Mouse (Mus musculus): ENCODE results near the gene Cyp3a41a. TPM values are rescaled to one million over a fixed set of nuclear protein-coding genes. Genes with fewer than 3 reads are reported as not detected.
"Not testable (repeated sequence)": the region's sequence is repeated elsewhere in the genome, so short reads cannot be mapped to it uniquely, and the experiment has no call there.

Gene Cyp3a41a
- polyA plus RNA-seq (2012; fragmentation: generic; extraction: Trizol): not detected
- long read RNA-seq, experiment 1: 0 reads
- long read RNA-seq, experiment 2, partial matches to known transcripts: 0 of 1 reads
- long read RNA-seq, experiment 2, other reads (novel, unspliced or antisense): 1 of 1 reads

DNA sequence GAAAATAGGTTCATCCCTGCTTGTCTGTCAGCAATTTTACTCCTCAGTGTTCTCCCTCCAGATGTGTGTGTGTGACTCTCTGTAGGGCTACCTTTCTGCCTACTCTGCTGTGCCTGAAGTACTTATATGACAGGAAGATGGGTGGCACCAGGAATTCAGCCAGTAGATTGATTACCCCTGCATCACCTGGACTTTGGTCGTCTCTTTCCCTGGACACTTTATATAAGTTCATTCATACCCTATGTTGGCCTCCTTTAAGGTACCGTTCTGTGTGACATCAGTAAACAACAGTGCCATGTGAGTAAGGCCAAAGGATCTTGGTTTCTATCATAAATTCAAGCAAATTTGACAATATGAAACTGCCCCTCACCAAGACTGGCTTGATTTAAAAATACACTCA is at the start of gene Cyp3a41a:
TSS of gene Cyp3a41a (minus strand) at position 101 of the 400 bp plus-strand sequence.
- H3K79me2 ChIP-seq (ENCODE audit: control insufficient read depth, insufficient read depth); H3K4me3 ChIP-seq (ENCODE audit: insufficient read depth, poor library complexity, severe bottlenecking); H3K36me3 ChIP-seq (ENCODE audit: control insufficient read depth, insufficient read depth); H3K27me3 ChIP-seq (ENCODE audit: control insufficient read depth, insufficient read depth, insufficient read length); H3ac ChIP-seq (ENCODE audit: control insufficient read depth, insufficient read length, low read depth); H3K79me3 ChIP-seq (ENCODE audit: low read depth): not testable (repeated sequence)

DNA sequence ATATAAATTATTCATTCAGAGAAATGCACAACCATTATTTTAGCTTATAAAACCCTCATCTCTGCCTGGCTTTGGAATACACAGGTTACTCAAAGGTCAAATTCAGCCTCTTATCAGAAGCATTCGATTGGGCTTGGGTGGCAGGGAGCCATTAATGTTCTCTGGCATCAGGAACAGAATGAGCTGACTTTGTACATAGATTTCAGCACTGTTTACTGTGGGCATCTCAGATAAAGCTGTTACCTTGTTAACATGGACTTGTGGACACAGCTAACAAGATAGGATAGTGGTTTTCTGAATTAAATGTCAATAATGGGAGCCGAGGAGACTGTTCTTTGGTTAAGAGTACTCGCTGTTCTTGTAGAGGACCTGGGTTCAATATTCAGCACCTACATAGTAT is 17.6 kb upstream of the Cyp3a41a start:
- not testable (repeated sequence) for H3K4me3 ChIP-seq (ENCODE audit: insufficient read depth, poor library complexity, severe bottlenecking); H3K36me3 ChIP-seq (ENCODE audit: control insufficient read depth, insufficient read depth); H3K79me3 ChIP-seq (ENCODE audit: low read depth); H3ac ChIP-seq (ENCODE audit: control insufficient read depth, insufficient read length, low read depth); H3K79me2 ChIP-seq (ENCODE audit: control insufficient read depth, insufficient read depth); H3K27me3 ChIP-seq (ENCODE audit: control insufficient read depth, insufficient read depth, insufficient read length)

DNA sequence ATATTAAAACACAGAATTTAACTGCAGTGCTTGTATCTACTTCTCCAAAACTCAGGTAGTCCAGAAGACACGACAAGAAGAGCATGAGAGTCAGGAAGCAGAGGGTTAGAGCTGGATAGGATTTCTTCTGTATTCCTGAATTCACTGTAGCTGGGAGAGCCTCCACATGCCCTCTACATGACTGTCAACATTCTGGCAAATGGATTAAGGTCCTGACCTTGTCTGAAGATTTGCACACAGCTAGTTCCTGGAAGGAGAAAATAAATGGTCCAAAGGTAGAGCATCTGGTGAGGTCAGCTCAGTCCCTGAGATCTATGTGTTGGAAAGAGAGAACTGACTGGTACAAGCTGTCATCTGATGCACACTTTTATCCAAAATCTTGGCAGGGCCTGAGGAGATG is 5.6 kb downstream of the Cyp3a41a start:
- not testable (repeated sequence) for H3K79me2 ChIP-seq (ENCODE audit: control insufficient read depth, insufficient read depth); H3K27me3 ChIP-seq (ENCODE audit: control insufficient read depth, insufficient read depth, insufficient read length); H3K4me3 ChIP-seq (ENCODE audit: insufficient read depth, poor library complexity, severe bottlenecking); H3ac ChIP-seq (ENCODE audit: control insufficient read depth, insufficient read length, low read depth); H3K79me3 ChIP-seq (ENCODE audit: low read depth); H3K36me3 ChIP-seq (ENCODE audit: control insufficient read depth, insufficient read depth)

DNA sequence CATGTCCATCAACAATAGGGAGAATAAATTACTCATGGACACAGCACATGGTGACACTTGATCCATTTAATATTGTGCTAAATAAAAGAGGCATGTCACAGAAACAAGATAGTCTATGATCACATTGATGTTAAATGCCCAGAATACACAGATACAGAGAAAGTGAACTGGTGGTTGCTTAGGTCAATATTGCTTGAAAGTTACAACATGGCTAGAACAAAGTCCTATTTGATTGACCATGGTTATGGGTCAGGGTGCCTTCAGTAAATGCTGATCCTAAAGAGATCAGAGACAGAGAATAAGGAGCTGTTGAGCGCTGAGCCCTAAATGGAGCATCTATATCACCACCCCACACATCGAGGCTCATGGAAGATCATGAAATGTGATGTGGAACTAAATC is 12.6 kb downstream of the Cyp3a41a start:
- not testable (repeated sequence) for H3K36me3 ChIP-seq (ENCODE audit: control insufficient read depth, insufficient read depth); H3K27me3 ChIP-seq (ENCODE audit: control insufficient read depth, insufficient read depth, insufficient read length); H3ac ChIP-seq (ENCODE audit: control insufficient read depth, insufficient read length, low read depth); H3K79me3 ChIP-seq (ENCODE audit: low read depth); H3K79me2 ChIP-seq (ENCODE audit: control insufficient read depth, insufficient read depth); H3K4me3 ChIP-seq (ENCODE audit: insufficient read depth, poor library complexity, severe bottlenecking)

DNA sequence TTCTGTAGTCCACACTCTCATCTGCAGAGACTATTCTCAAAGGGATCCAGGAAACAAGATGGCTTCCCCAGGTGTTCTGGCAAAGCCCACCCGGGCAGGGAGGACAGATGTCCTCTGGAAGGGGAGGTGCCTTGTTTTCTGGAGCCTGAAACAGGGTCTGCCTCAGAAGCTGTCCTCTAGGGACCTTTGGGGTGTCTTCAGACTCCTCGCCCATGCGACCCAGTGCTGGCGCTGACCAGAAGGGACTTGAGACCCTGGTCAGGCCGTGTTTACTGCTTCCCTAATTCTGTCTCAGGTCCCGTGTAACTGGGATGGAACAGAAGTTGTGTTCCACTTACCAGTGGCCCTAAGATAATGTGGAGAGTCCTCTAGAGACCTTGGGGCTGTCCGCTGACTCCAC is 57.9 kb downstream of the Cyp3a41a start:
- Histone ChIP-seq H3K36me3 (ENCODE audit: control insufficient read depth, insufficient read depth) (no peaks in the 10 kb centered on the region), H3K79me3 (ENCODE audit: low read depth) (no peaks in the 10 kb centered on the region), H3K79me2 (ENCODE audit: control insufficient read depth, insufficient read depth) (no peaks in the 10 kb centered on the region), H3ac (ENCODE audit: control insufficient read depth, insufficient read length, low read depth) (no peak overlapping the region), H3K27me3 (ENCODE audit: control insufficient read depth, insufficient read depth, insufficient read length) (no peaks in the 10 kb centered on the region), H3K4me3 (ENCODE audit: insufficient read depth, poor library complexity, severe bottlenecking) (no peak overlapping the region)
- TF ChIP-seq MYOD1 (IDR thresholded peaks at IDR 0.05; ENCODE audit: control insufficient read depth, insufficient read length, low read depth) (no peak), MAX (IDR thresholded peaks at IDR 0.05) (no peak), MYOG (IDR thresholded peaks at IDR 0.05; ENCODE audit: control insufficient read depth, extremely low read depth, insufficient read length) (no peak), FOSL1 (IDR thresholded peaks at IDR 0.05; ENCODE audit: insufficient read depth, low read length, poor library complexity, severe bottlenecking) (no peak), CEBPB (IDR thresholded peaks at IDR 0.05; ENCODE audit: low read depth) (no peak), CTCF (IDR thresholded peaks at IDR 0.05; ENCODE audit: control insufficient read depth, insufficient read depth, insufficient read length) (no peak), USF1 (IDR thresholded peaks at IDR 0.05; ENCODE audit: low read depth) (no peak)

DNA sequence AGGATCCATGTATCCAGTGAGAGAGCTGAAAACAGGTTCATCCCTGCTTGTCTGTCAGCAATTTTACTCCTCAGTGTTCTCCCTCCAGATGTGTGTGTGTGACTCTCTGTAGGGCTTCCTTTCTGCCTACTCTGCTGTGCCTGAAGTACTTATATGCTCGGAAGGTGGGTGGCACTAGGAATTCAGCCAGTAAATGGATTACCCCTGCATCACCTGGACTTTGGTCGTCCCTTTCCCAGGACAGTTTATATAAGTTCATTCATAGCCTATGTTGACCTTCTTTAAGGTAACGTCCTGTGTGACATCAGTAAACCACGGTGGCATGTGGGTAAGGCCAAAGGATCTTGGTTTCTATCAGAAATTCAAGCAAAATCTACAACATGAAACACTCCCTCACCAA is 72.2 kb downstream of the Cyp3a41a start:
- H3K27me3 ChIP-seq (ENCODE audit: control insufficient read depth, insufficient read depth, insufficient read length): no peaks in the 10 kb centered on the region
- H3K36me3 ChIP-seq (ENCODE audit: control insufficient read depth, insufficient read depth): no peaks in the 10 kb centered on the region
- no peaks in the 10 kb centered on the region for H3K79me2 ChIP-seq (ENCODE audit: control insufficient read depth, insufficient read depth)
- no peak for TF ChIP-seq MYOD1 (IDR thresholded peaks at IDR 0.05; ENCODE audit: control insufficient read depth, insufficient read length, low read depth)
- TF ChIP-seq MAX (IDR thresholded peaks at IDR 0.05): no peak
- no peak for TF ChIP-seq CEBPB (IDR thresholded peaks at IDR 0.05; ENCODE audit: low read depth)
- no peak for TF ChIP-seq MYOG (IDR thresholded peaks at IDR 0.05; ENCODE audit: control insufficient read depth, extremely low read depth, insufficient read length)
- TF ChIP-seq USF1 (IDR thresholded peaks at IDR 0.05; ENCODE audit: low read depth): no peak
- no peak for TF ChIP-seq FOSL1 (IDR thresholded peaks at IDR 0.05; ENCODE audit: insufficient read depth, low read length, poor library complexity, severe bottlenecking)
- no peak for TF ChIP-seq CTCF (IDR thresholded peaks at IDR 0.05; ENCODE audit: control insufficient read depth, insufficient read depth, insufficient read length)
- H3K79me3 ChIP-seq (ENCODE audit: low read depth): no peaks in the 10 kb centered on the region
- no peak overlapping the region for H3ac ChIP-seq (ENCODE audit: control insufficient read depth, insufficient read length, low read depth)
- H3K4me3 ChIP-seq (ENCODE audit: insufficient read depth, poor library complexity, severe bottlenecking): no peak overlapping the region

Other genes starting within 250 kb of the Cyp3a41a start
- 0.01 TPM for gene Cyp3a41b, start 135.4 kb downstream of the Cyp3a41a start, polyA plus RNA-seq (2012; fragmentation: generic; extraction: Trizol)
- gene Cyp3a44, start 85.7 kb upstream of the Cyp3a41a start, polyA plus RNA-seq (2012; fragmentation: generic; extraction: Trizol): not detected
- gene Cyp3a11, start 159.8 kb upstream of the Cyp3a41a start, polyA plus RNA-seq (2012; fragmentation: generic; extraction: Trizol): not detected

Data from C2C12 (cell line).